Mouse (Mus musculus) hindbrain, postnatal 0 days (tissue): Measurements from ENCODE around the gene Btbd9. TPM values are rescaled to one million over a fixed set of nuclear protein-coding genes. Genes with fewer than 3 reads are reported as not detected.
A peak's percentile ranks its signal among the peaks of the same experiment; 100 is the strongest.

ENCODE experiments used
- ATAC-seq: fragments of 200-750 bp; cut with Nextera tagmentation; 2 replicates; pipeline ENCODE4 v1.8.0; 2017; ENCODE audit warnings: mild to moderate bottlenecking, moderate TSS enrichment, moderate library complexity
- DNase-seq: peaks from one replicate; pipeline ENCODE4 v3.0.0-alpha.2; 2015; ENCODE audit warnings: low spot score
- H3K27ac ChIP-seq: fragments of 300-500 bp; sonication (generic); 2 replicates; pipeline ENCODE4 v1.5.1; 2014; ENCODE audit warnings: mild to moderate bottlenecking
- H3K27me3 ChIP-seq: fragments of 300-500 bp; sonication (generic); 2 replicates; pipeline ENCODE4 v1.6.1; 2014; ENCODE audit warnings: low read length, mixed read lengths; ENCODE audit not compliant: insufficient read depth
- H3K36me3 ChIP-seq: fragments of 300-500 bp; sonication (generic); 2 replicates; pipeline ENCODE4 v1.6.1; 2014; ENCODE audit warnings: low read length, mixed read lengths; ENCODE audit not compliant: insufficient read depth
- H3K4me1 ChIP-seq: fragments of 300-500 bp; sonication (generic); 2 replicates; pipeline ENCODE4 v1.6.1; 2014; ENCODE audit warnings: antibody characterized with exemption, low read length, mixed read lengths; ENCODE audit not compliant: insufficient read depth
- H3K4me2 ChIP-seq: fragments of 300-500 bp; sonication (generic); 2 replicates; pipeline ENCODE4 v1.6.1; 2014; ENCODE audit warnings: low read depth, mild to moderate bottlenecking, low read length, moderate library complexity, mixed read lengths
- H3K4me3 ChIP-seq: fragments of 300-500 bp; sonication (generic); 2 replicates; pipeline ENCODE4 v1.5.1; 2014; ENCODE audit warnings: low read length
- H3K9ac ChIP-seq: fragments of 300-500 bp; sonication (generic); replicated peaks from 2 replicates; pipeline ENCODE4 v1.6.1; 2014; ENCODE audit warnings: mild to moderate bottlenecking, low read length, moderate library complexity, mixed read lengths
- H3K9me3 ChIP-seq: fragments of 300-500 bp; sonication (generic); 2 replicates; pipeline ENCODE4 v1.6.1; 2016; ENCODE audit warnings: low read length, mixed read lengths
- CTCF ChIP-seq: IDR thresholded peaks from 2 replicates; pipeline ENCODE4 v1.5.1; 2016; ENCODE audit warnings: antibody characterized with exemption, control low read depth, low read depth
- WGBS: fragments of 180-500 bp; shearing (Covaris S2); extraction: QIAGEN DNeasy Blood & Tissue Kit; methylation state at CpG from one replicate; pipeline ENCODE4 v1.1.7; 2014; 5-methylcytosine and 5-hydroxymethylcytosine counted together
- polyA plus RNA-seq: library from polyadenylated mRNA; unstranded; fragments of >200 nt; fragmentation: Nextera tagmentation; extraction: Ambion mirVana; gene quantifications from 2 replicates; pipeline ENCODE4 v1.2.1, GENCODE M21; 2015
- total RNA-seq: library from RNA; depleted of rRNA; stranded (reverse); fragments of >200 nt; gene quantifications from 2 replicates; pipeline ENCODE4 v1.2.3, GENCODE M21; 2014

Gene Btbd9
- total and polyA plus RNA-seq, 2 experiments from 2014 or later: 67.7 to 122 TPM

- TF ChIP-seq CTCF: no peak
- no peaks in the 10 kb centered on the region for H3K9me3 ChIP-seq
- 82% methylated on average over 8 of the region's 8 CpGs for WGBS
- H3K4me1 ChIP-seq: no peaks in the 10 kb centered on the region
- no peak overlapping the region for H3K27ac ChIP-seq
- no peak overlapping the region for H3K4me3 ChIP-seq
- no peaks in the 10 kb centered on the region for H3K27me3 ChIP-seq
- no peak overlapping the region for H3K4me2 ChIP-seq
- no peak for DNase-seq
- ATAC-seq: no peak
- no peaks in the 10 kb centered on the region for H3K36me3 ChIP-seq
- no peak overlapping the region for H3K9ac ChIP-seq
These were observed 307.8 kb downstream of the Btbd9 start for GRCm38 (mm10) chr17:30268456-30268855.

- no peak overlapping the region for H3K9ac ChIP-seq
- 65% methylated on average over 5 of the region's 5 CpGs for WGBS
These were observed 308.8 kb downstream of the Btbd9 start for GRCm38 (mm10) chr17:30267432-30267973.

GRCm38 (mm10) chr17:30263535-30263934, 312.8 kb downstream of the Btbd9 start:
- WGBS: 86% methylated on average over 2 of the region's 2 CpGs
- TF ChIP-seq CTCF: no peak
- DNase-seq: no peak

More at GRCm38 (mm10) chr17:30267432-30267973, 308.8 kb downstream of the Btbd9 start:
- H3K4me1 ChIP-seq: 0 out of 2 replicates have a peak, but pooled peaks cover 3% of the 10 kb centered on the region
- DNase-seq: no peak
- no peaks in the 10 kb centered on the region for H3K36me3 ChIP-seq
- no peak for TF ChIP-seq CTCF
- no peak overlapping the region for H3K4me3 ChIP-seq
- no peak for ATAC-seq
- no peaks in the 10 kb centered on the region for H3K9me3 ChIP-seq
- no peaks in the 10 kb centered on the region for H3K27me3 ChIP-seq
- H3K4me2 ChIP-seq: no peak overlapping the region
- no peak overlapping the region for H3K27ac ChIP-seq

GRCm38 (mm10) chr17:30262943-30263342, 313.3 kb downstream of the Btbd9 start:
- DNase-seq: no peak
- no peak for TF ChIP-seq CTCF
- no peak overlapping the region for H3K4me3 ChIP-seq
- H3K27me3 ChIP-seq: no peaks in the 10 kb centered on the region
- no peak overlapping the region for H3K9ac ChIP-seq
- 52% methylated on average over 6 of the region's 6 CpGs for WGBS
- H3K4me1 ChIP-seq: 0 out of 2 replicates have a peak, but pooled peaks cover 9% of the 10 kb centered on the region
- no peak overlapping the region for H3K4me2 ChIP-seq
- no peaks in the 10 kb centered on the region for H3K36me3 ChIP-seq
- peak overlapping the region; percentile 4; the same call in 1 of the 2 replicates for H3K27ac ChIP-seq
- ATAC-seq: no peak
- no peaks in the 10 kb centered on the region for H3K9me3 ChIP-seq

More at GRCm38 (mm10) chr17:30263535-30263934, 312.8 kb downstream of the Btbd9 start:
- H3K27ac ChIP-seq: no peak overlapping the region
- no peak overlapping the region for H3K9ac ChIP-seq
- no peaks in the 10 kb centered on the region for H3K9me3 ChIP-seq
- ATAC-seq: no peak
- no peaks in the 10 kb centered on the region for H3K36me3 ChIP-seq
- H3K27me3 ChIP-seq: no peaks in the 10 kb centered on the region
- H3K4me1 ChIP-seq: 0 out of 2 replicates have a peak, but pooled peaks cover 9% of the 10 kb centered on the region
- no peak overlapping the region for H3K4me3 ChIP-seq
- H3K4me2 ChIP-seq: no peak overlapping the region

GRCm38 (mm10) chr17:30262440-30262839, 313.8 kb downstream of the Btbd9 start:
- ATAC-seq (no peak), DNase-seq (no peak)
- Histone ChIP-seq H3K4me3 (no peak overlapping the region), H3K36me3 (no peaks in the 10 kb centered on the region), H3K9ac (no peak overlapping the region), H3K27ac (peak overlapping the region; percentile 4; the same call in 1 of the 2 replicates), H3K4me2 (no peak overlapping the region), H3K4me1 (0 out of 2 replicates have a peak, but pooled peaks cover 9% of the 10 kb centered on the region), H3K27me3 (no peaks in the 10 kb centered on the region), H3K9me3 (no peaks in the 10 kb centered on the region)
- 66% methylated on average over 4 of the region's 4 CpGs for WGBS
- no peak for TF ChIP-seq CTCF

- no peak overlapping the region for H3K4me3 ChIP-seq
- no peak overlapping the region for H3K4me2 ChIP-seq
- no peaks in the 10 kb centered on the region for H3K36me3 ChIP-seq
- H3K27me3 ChIP-seq: no peaks in the 10 kb centered on the region
- no peak for ATAC-seq
- H3K27ac ChIP-seq: 0 out of 2 replicates have a peak overlapping the region, but pooled peaks have one; percentile 16
- no peak overlapping the region for H3K9ac ChIP-seq
- no peaks in the 10 kb centered on the region for H3K9me3 ChIP-seq
- 0 out of 2 replicates have a peak, but pooled peaks cover 9% of the 10 kb centered on the region for H3K4me1 ChIP-seq
- no peak for DNase-seq
- no peak for TF ChIP-seq CTCF
- 47% methylated on average over 3 of the region's 3 CpGs for WGBS
These were observed 314.3 kb downstream of the Btbd9 start for GRCm38 (mm10) chr17:30261983-30262340.

- Histone ChIP-seq H3K4me1 (peaks cover 13% of the 10 kb centered on the region; the same call in 1 of the 2 replicates), H3K9me3 (no peaks in the 10 kb centered on the region), H3K9ac (no peak overlapping the region), H3K36me3 (no peaks in the 10 kb centered on the region), H3K27me3 (no peaks in the 10 kb centered on the region), H3K27ac (peak overlapping the region; percentile 16; the same call in 1 of the 2 replicates), H3K4me2 (no peak overlapping the region), H3K4me3 (no peak overlapping the region)
- TF ChIP-seq CTCF: no peak
- DNase-seq: no peak
- WGBS: 54% methylated on average over 10 of the region's 10 CpGs
- no peak for ATAC-seq
These were observed 314.8 kb downstream of the Btbd9 start for GRCm38 (mm10) chr17:30261307-30261982.
